Mouse (Mus musculus) heart, postnatal 14 days (tissue): Measurements from ENCODE around the gene Msrb1. TPM values are rescaled to one million over a fixed set of nuclear protein-coding genes. Genes with fewer than 3 reads are reported as not detected.
A peak's percentile ranks its signal among the peaks of the same experiment; 100 is the strongest.
"Not testable (repeated sequence)": the region's sequence is repeated elsewhere in the genome, so short reads cannot be mapped to it uniquely, and the experiment has no call there.

ENCODE experiments used
- DNase-seq, 2 experiments: peaks; one replicate each; pipeline ENCODE4 v3.0.0; 2021 to 2022
- intact Hi-C: fragments of 180-260 bp; cut with DNase I; formaldehyde crosslinking; loops from one replicate; pipeline ENCODE4 v1.15.1; 2025
- total RNA-seq, 2 experiments: library from RNA; stranded (reverse); gene quantifications; 2 replicates each; pipeline ENCODE4 v1.2.3; 2021

The Msrb1 gene
- total RNA-seq, 2 experiments from 2014 or later = 214 TPM

- intact Hi-C loops, DNase-seq: not testable (repeated sequence)
Measured at GRCm38 (mm10) chr17:24718938-24719337, 17.5 kb upstream of the Msrb1 start.

- DNase-seq = peak; percentile 97
- intact Hi-C loops = no loop called here
Measured at GRCm38 (mm10) chr17:24719494-24720222, 16.8 kb upstream of the Msrb1 start.

- DNase-seq, intact Hi-C loops: not testable (repeated sequence)
Measured at GRCm38 (mm10) chr17:24720616-24721015, 15.8 kb upstream of the Msrb1 start.

- intact Hi-C loops, DNase-seq: not testable (repeated sequence)
Measured at GRCm38 (mm10) chr17:24721383-24721955, 15.0 kb upstream of the Msrb1 start.

GRCm38 (mm10) chr17:24722220-24722924, 14.1 kb upstream of the Msrb1 start:
- intact Hi-C loops = no loop called here
- no peak for DNase-seq

- DNase-seq = no peak
- intact Hi-C loops = no loop called here
Measured at GRCm38 (mm10) chr17:24723122-24723880, 13.1 kb upstream of the Msrb1 start.

GRCm38 (mm10) chr17:24723881-24724180, 12.6 kb upstream of the Msrb1 start:
- intact Hi-C loops = no loop called here
- peak in 1 of 2 experiments; percentile 42 for DNase-seq

GRCm38 (mm10) chr17:24724184-24724583, 12.3 kb upstream of the Msrb1 start, which contains the start of gene Ndufb10:
Gene Ndufb10, minus strand, starts transcription at chr17:24724478.
- DNase-seq = peak; percentile 98 to 99
- intact Hi-C loops = no loop called here

- DNase-seq = no peak
- intact Hi-C loops = no loop called here
Measured at GRCm38 (mm10) chr17:24725637-24726390, 10.6 kb upstream of the Msrb1 start.

GRCm38 (mm10) chr17:24727618-24728017, 8.8 kb upstream of the Msrb1 start, which contains the start of gene Rpl3l:
Gene Rpl3l, plus strand, starts transcription at chr17:24727820.
- intact Hi-C loops = no loop called here
- DNase-seq = peak; percentile 41 to 51

GRCm38 (mm10) chr17:24728184-24728583, 8.3 kb upstream of the Msrb1 start:
- intact Hi-C loops = no loop called here
- DNase-seq = no peak

- DNase-seq = peak in 1 of 2 experiments; percentile 47
- intact Hi-C loops = no loop called here
Measured at GRCm38 (mm10) chr17:24729067-24729466, 7.4 kb upstream of the Msrb1 start.

GRCm38 (mm10) chr17:24730787-24731186, 5.7 kb upstream of the Msrb1 start:
- intact Hi-C loops = no loop called here

GRCm38 (mm10) chr17:24732233-24732935, 4.1 kb upstream of the Msrb1 start:
- peak; percentile 59 to 66 for DNase-seq
- intact Hi-C loops = no loop called here

More at GRCm38 (mm10) chr17:24730787-24731186, 5.7 kb upstream of the Msrb1 start:
- no peak for DNase-seq

- intact Hi-C loops = no loop called here
- DNase-seq = no peak
Measured at GRCm38 (mm10) chr17:24733434-24734050, 2.9 kb upstream of the Msrb1 start.

- intact Hi-C loops = no loop called here
- no peak for DNase-seq
Measured at GRCm38 (mm10) chr17:24734513-24734912, 1.9 kb upstream of the Msrb1 start.

GRCm38 (mm10) chr17:24735446-24735845, 996 bp upstream of the Msrb1 start:
- intact Hi-C loops = no loop called here
- DNase-seq = no peak

- intact Hi-C loops = no loop called here
- DNase-seq = no peak
Measured at GRCm38 (mm10) chr17:24737135-24737810, 831 bp downstream of the Msrb1 start.
